Mouse (Mus musculus): ENCODE results near the gene Tex13c1. TPM values are rescaled to one million over a fixed set of nuclear protein-coding genes. Genes with fewer than 3 reads are reported as not detected.

Gene Tex13c1
- polyA plus RNA-seq (2012; rRNA removed) = 11.8 and 14.8 TPM in 2 replicates

DNA sequence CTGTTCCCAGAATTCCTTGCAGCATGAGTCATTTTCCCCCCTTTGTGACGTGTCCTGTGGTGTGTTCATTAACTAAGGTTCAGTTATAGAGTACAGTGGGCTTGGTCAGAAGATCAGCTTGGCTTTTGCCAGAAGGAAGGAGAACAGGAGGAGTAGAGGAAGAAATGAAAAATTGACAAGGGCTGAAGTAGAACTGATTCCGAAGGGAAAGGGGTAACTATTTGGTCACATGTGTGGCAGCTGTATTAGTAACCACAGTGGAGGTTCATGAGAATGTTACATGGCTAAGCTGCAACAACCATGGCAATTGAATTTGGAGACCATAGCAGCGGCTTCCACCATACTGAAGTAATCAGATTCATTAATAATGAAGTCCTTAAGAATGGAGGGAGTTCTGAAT is at the start of gene Tex13c1:
TSS of gene Tex13c1 (plus strand) at position 301 of the 400 bp plus-strand sequence.
- H3K27ac ChIP-seq (ENCODE audit: control insufficient read depth, insufficient read depth, low read depth, low read length) = peak within 1 kb of the TSS; percentile 49; the same call in 1 of the 2 replicates
- TF ChIP-seq POLR2A (IDR thresholded peaks at IDR 0.05; ENCODE audit: control insufficient read depth, low read depth, low read length) (no peak), CTCF (IDR thresholded peaks at IDR 0.05; ENCODE audit: control insufficient read depth, insufficient read depth, insufficient replicate concordance, low read depth, low read length) (no peak)
- no peaks in the 10 kb centered on the region for H3K27me3 ChIP-seq (ENCODE audit: control insufficient read depth, insufficient read depth, low read length)
- no peaks in the 10 kb centered on the region for H3K4me1 ChIP-seq (ENCODE audit: control insufficient read depth, insufficient read depth, low read length)
- peak within 1 kb of the TSS; percentile 76 for H3K4me3 ChIP-seq (ENCODE audit: control insufficient read depth, low read depth, low read length)
- no peaks in the 10 kb centered on the region for H3K36me3 ChIP-seq (ENCODE audit: control insufficient read depth, insufficient read depth, low read length)

Other genes with a start within 250 kb of the Tex13c1 start
- 0.02 TPM in 2 replicates for gene Tenm1, start 162.0 kb upstream of the Tex13c1 start, polyA plus RNA-seq (2012; rRNA removed)